Comparison of ENCODE assay signal across 8 mouse cellular contexts in the genomic region with DNA sequence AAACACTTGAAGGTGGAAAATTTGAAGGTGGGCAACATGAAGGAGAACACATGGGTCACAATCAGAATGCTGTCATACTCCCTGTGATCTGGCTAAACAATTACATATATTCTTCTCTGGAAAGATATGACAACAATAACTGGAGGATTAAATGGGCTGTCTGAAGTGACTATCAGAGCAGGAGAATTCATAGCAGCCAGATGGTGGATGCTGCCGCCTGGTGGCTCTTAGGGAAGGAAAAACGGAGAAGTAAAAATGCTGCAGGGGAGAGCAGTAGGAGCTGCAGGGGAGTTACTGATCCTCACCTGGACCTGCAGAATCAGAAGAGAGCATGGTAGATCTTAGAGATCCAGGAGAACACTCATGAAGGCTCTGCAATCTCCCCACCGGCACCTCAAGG.
DNase-seq lines count a peak whose midpoint lies in the region; ATAC-seq and TF ChIP-seq lines count a peak whose summit lies in the region.

No protein-coding gene starts in this region.

- DNase-seq in cerebellum, postnatal 14 days, result peak; percentile 36 to 59
- peak; percentile 6 for DNase-seq in left cerebral cortex, adult 11 months (ENCODE audit: low spot score)
- peak; percentile 66 for DNase-seq in retina, embryonic 14.5 days (ENCODE audit: low spot score)
- DNase-seq in thymus, adult 2 months, result no peak

- H3K9me3 ChIP-seq in ES-Bruce4 (replicated peaks; ENCODE audit: control insufficient read depth, insufficient read depth, low read length, poor library complexity, severe bottlenecking), result no peaks in the 10 kb centered on the region
- no peaks in the 10 kb centered on the region for H3K9me3 ChIP-seq in forebrain, embryonic 13.5 days (replicated peaks)

- H3K4me3 ChIP-seq in ES-Bruce4 (ENCODE audit: low read depth, low read length), result no peak overlapping the region
- H3K4me3 ChIP-seq in forebrain, embryonic 13.5 days, result no peak overlapping the region
- no peak overlapping the region for H3K4me3 ChIP-seq in thymus, adult 2 months (ENCODE audit: control insufficient read depth, insufficient read depth, low read length)

- no peak for TF ChIP-seq EP300 in ES-Bruce4 (IDR thresholded peaks at IDR 0.05; ENCODE audit: insufficient read depth, low read depth, low read length)

- no peak overlapping the region for H3K9ac ChIP-seq in ES-Bruce4 (ENCODE audit: low read depth, poor library complexity, severe bottlenecking)
- no peak overlapping the region for H3K9ac ChIP-seq in forebrain, embryonic 13.5 days

- no peaks in the 10 kb centered on the region for H3K27me3 ChIP-seq in ES-Bruce4 (ENCODE audit: control insufficient read depth, insufficient read depth, low read length, poor library complexity, severe bottlenecking)
- no peaks in the 10 kb centered on the region for H3K27me3 ChIP-seq in forebrain, embryonic 13.5 days
- H3K27me3 ChIP-seq in thymus, adult 2 months (ENCODE audit: control insufficient read depth, insufficient read depth, low read length), result no peaks in the 10 kb centered on the region

- TF ChIP-seq POLR2A in ES-Bruce4 (IDR thresholded peaks at IDR 0.05; ENCODE audit: insufficient read depth, low read length), result no peak
- TF ChIP-seq POLR2A in thymus, adult 2 months (IDR thresholded peaks at IDR 0.05; ENCODE audit: control insufficient read depth, extremely low read depth, insufficient read depth, low read length, poor library complexity), result no peak

- no peak overlapping the region for H3K27ac ChIP-seq in ES-Bruce4 (ENCODE audit: insufficient read depth, low read length)
- H3K27ac ChIP-seq in forebrain, embryonic 13.5 days, result no peak overlapping the region
- no peak overlapping the region for H3K27ac ChIP-seq in thymus, adult 2 months (ENCODE audit: control insufficient read depth, insufficient read depth, low read length)

- TF ChIP-seq CTCF in ES-Bruce4 (IDR thresholded peaks at IDR 0.05; ENCODE audit: low read depth, low read length), result peak; percentile 37
- no peak for TF ChIP-seq CTCF in thymus, adult 2 months (IDR thresholded peaks at IDR 0.05; ENCODE audit: borderline replicate concordance, control insufficient read depth, extremely low read depth, insufficient read depth, low read length, poor library complexity)

- ATAC-seq in cerebellum, adult (ENCODE audit: insufficient number of reproducible peaks, low FRiP score, low TSS enrichment), result no peak
- peak; percentile 76 for ATAC-seq in forebrain, embryonic 13.5 days
- ATAC-seq in activated CD4-positive, CD25-positive, alpha-beta regulatory T cell, adult 4 months, result no peak

- 14% methylated on average over 3 of the region's 3 CpGs for WGBS in forebrain, embryonic 13.5 days
- 25% methylated on average over 3 of the region's 3 CpGs for WGBS in thymus, adult 2 months

- no peaks in the 10 kb centered on the region for H3K4me1 ChIP-seq in ES-Bruce4 (ENCODE audit: control insufficient read depth, insufficient read depth, low read length)
- no peaks in the 10 kb centered on the region for H3K4me1 ChIP-seq in forebrain, embryonic 13.5 days
- no peaks in the 10 kb centered on the region for H3K4me1 ChIP-seq in thymus, adult 2 months (replicated peaks; ENCODE audit: control insufficient read depth, insufficient read depth, low read length)

- H3K4me2 ChIP-seq in forebrain, embryonic 13.5 days, result no peak overlapping the region

- no peaks in the 10 kb centered on the region for H3K36me3 ChIP-seq in ES-Bruce4 (ENCODE audit: control insufficient read depth, insufficient read depth, low read length, poor library complexity, severe bottlenecking)
- no peaks in the 10 kb centered on the region for H3K36me3 ChIP-seq in forebrain, embryonic 13.5 days (ENCODE audit: poor library complexity, severe bottlenecking)
- H3K36me3 ChIP-seq in thymus, adult 2 months (ENCODE audit: control insufficient read depth, insufficient read depth, low read length), result no peaks in the 10 kb centered on the region
